Mouse (Mus musculus): Measurements from ENCODE around the gene Antxr1. TPM values are rescaled to one million over a fixed set of nuclear protein-coding genes. Genes with fewer than 3 reads are reported as not detected.

Antxr1 gene
- polyA plus RNA-seq, 1 experiment from 2014 or later: 5.5 TPM

GRCm38 (mm10) chr6:87151427-87151826 is 184.2 kb downstream of the Antxr1 start:
- no peak overlapping the region for H3K4me3 ChIP-seq (replicated peaks; ENCODE audit: low read length)
- no peak overlapping the region for H3K4me2 ChIP-seq (replicated peaks)
- no peak overlapping the region for H3K27ac ChIP-seq
- H3K4me1 ChIP-seq (replicated peaks; ENCODE audit: control insufficient read depth, insufficient read depth, low read length): no peaks in the 10 kb centered on the region
- no peak for ATAC-seq (ENCODE audit: low FRiP score)
- WGBS: 89% methylated on average over 8 of the region's 8 CpGs
- H3K27me3 ChIP-seq (ENCODE audit: control insufficient read depth, insufficient read depth, low read length): no peaks in the 10 kb centered on the region
- H3K36me3 ChIP-seq (replicated peaks; ENCODE audit: control insufficient read depth, insufficient read depth): no peaks in the 10 kb centered on the region
- no peak for DNase-seq (ENCODE audit: low spot score)
- H3K9me3 ChIP-seq (ENCODE audit: control insufficient read depth, low read length): no peaks in the 10 kb centered on the region
- H3K9ac ChIP-seq: no peak overlapping the region

DNA sequence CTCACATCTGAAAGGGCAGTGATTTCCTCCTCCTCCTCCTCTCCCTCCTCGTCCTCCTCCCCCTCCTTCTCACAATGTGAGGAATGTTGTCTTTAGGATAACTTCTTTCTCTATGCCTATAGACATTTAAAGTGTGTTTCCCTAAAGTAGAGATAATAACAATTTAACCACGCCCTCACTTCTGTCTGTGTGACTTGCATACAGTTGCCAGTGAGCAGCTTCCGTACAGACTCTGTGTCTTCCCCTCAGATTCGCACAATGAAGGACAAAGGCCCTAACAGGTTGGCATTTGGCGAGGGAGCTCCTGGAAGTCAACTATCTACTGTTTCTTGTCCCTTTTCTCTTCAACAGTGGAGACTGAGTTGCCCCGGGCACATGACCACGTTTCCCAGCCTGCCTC is 185.2 kb downstream of the Antxr1 start:
- Histone ChIP-seq H3K36me3 (replicated peaks; ENCODE audit: control insufficient read depth, insufficient read depth) (no peaks in the 10 kb centered on the region), H3K4me2 (replicated peaks) (no peak overlapping the region), H3K4me3 (replicated peaks; ENCODE audit: low read length) (no peak overlapping the region), H3K4me1 (replicated peaks; ENCODE audit: control insufficient read depth, insufficient read depth, low read length) (no peaks in the 10 kb centered on the region), H3K9me3 (ENCODE audit: control insufficient read depth, low read length) (no peaks in the 10 kb centered on the region), H3K9ac (no peak overlapping the region), H3K27ac (no peak overlapping the region), H3K27me3 (ENCODE audit: control insufficient read depth, insufficient read depth, low read length) (no peaks in the 10 kb centered on the region)
- WGBS: 84% methylated on average over 7 of the region's 7 CpGs
- no peak for ATAC-seq (ENCODE audit: low FRiP score)
- no peak for DNase-seq (ENCODE audit: low spot score)

DNA sequence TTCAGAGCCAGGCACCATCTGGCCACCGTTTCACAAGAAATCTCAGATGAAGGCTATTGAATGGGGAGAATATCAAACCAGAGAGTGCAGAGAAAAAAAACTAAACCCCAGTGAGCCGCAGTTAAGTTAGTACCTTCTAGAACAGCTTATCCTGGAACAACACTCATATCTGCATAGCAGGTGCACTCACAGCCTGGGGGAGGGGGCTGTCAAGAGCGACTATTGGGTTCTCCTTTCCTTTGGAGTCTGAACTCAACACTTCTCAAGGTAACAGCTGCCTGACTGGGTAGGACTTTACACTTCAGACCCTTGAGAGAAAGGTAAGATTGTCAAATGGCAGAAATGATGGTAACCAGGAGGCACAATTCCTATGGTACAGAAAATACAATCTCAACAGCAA is 187.7 kb downstream of the Antxr1 start:
- DNase-seq (ENCODE audit: low spot score) (no peak), ATAC-seq (ENCODE audit: low FRiP score) (no peak)
- no peaks in the 10 kb centered on the region for H3K36me3 ChIP-seq (replicated peaks; ENCODE audit: control insufficient read depth, insufficient read depth)
- no peak overlapping the region for H3K4me2 ChIP-seq (replicated peaks)
- no peak overlapping the region for H3K9ac ChIP-seq
- no peaks in the 10 kb centered on the region for H3K27me3 ChIP-seq (ENCODE audit: control insufficient read depth, insufficient read depth, low read length)
- H3K4me1 ChIP-seq (replicated peaks; ENCODE audit: control insufficient read depth, insufficient read depth, low read length): no peaks in the 10 kb centered on the region
- no peaks in the 10 kb centered on the region for H3K9me3 ChIP-seq (ENCODE audit: control insufficient read depth, low read length)
- no peak overlapping the region for H3K27ac ChIP-seq
- WGBS: 84% methylated on average over 3 of the region's 3 CpGs
- H3K4me3 ChIP-seq (replicated peaks; ENCODE audit: low read length): no peak overlapping the region

GRCm38 (mm10) chr6:87143594-87143993 is 192.0 kb downstream of the Antxr1 start:
- no peak for DNase-seq (ENCODE audit: low spot score)
- Histone ChIP-seq H3K36me3 (replicated peaks; ENCODE audit: control insufficient read depth, insufficient read depth) (no peaks in the 10 kb centered on the region), H3K4me3 (replicated peaks; ENCODE audit: low read length) (no peak overlapping the region), H3K9ac (no peak overlapping the region), H3K27ac (no peak overlapping the region), H3K4me1 (replicated peaks; ENCODE audit: control insufficient read depth, insufficient read depth, low read length) (no peaks in the 10 kb centered on the region), H3K4me2 (replicated peaks) (no peak overlapping the region), H3K9me3 (ENCODE audit: control insufficient read depth, low read length) (no peaks in the 10 kb centered on the region), H3K27me3 (ENCODE audit: control insufficient read depth, insufficient read depth, low read length) (no peaks in the 10 kb centered on the region)
- 57% methylated on average over 13 of the region's 13 CpGs for WGBS
- no peak for ATAC-seq (ENCODE audit: low FRiP score)

GRCm38 (mm10) chr6:87142239-87142638 is 193.4 kb downstream of the Antxr1 start:
- Histone ChIP-seq H3K4me2 (replicated peaks) (no peak overlapping the region), H3K27me3 (ENCODE audit: control insufficient read depth, insufficient read depth, low read length) (no peaks in the 10 kb centered on the region), H3K4me1 (replicated peaks; ENCODE audit: control insufficient read depth, insufficient read depth, low read length) (no peaks in the 10 kb centered on the region), H3K9me3 (ENCODE audit: control insufficient read depth, low read length) (no peaks in the 10 kb centered on the region), H3K4me3 (replicated peaks; ENCODE audit: low read length) (no peak overlapping the region), H3K27ac (no peak overlapping the region), H3K9ac (no peak overlapping the region), H3K36me3 (replicated peaks; ENCODE audit: control insufficient read depth, insufficient read depth) (no peaks in the 10 kb centered on the region)
- ATAC-seq (ENCODE audit: low FRiP score) (no peak), DNase-seq (ENCODE audit: low spot score) (no peak)
- 86% methylated on average over 5 of the region's 5 CpGs for WGBS

GRCm38 (mm10) chr6:87139796-87140553 is 195.6 kb downstream of the Antxr1 start:
- H3K4me1 ChIP-seq (replicated peaks; ENCODE audit: control insufficient read depth, insufficient read depth, low read length): no peaks in the 10 kb centered on the region
- no peak for DNase-seq (ENCODE audit: low spot score)
- H3K27ac ChIP-seq: no peak overlapping the region
- H3K9me3 ChIP-seq (ENCODE audit: control insufficient read depth, low read length): no peaks in the 10 kb centered on the region
- no peak overlapping the region for H3K9ac ChIP-seq
- WGBS: 67% methylated on average over 12 of the region's 12 CpGs
- ATAC-seq (ENCODE audit: low FRiP score): no peak
- no peaks in the 10 kb centered on the region for H3K27me3 ChIP-seq (ENCODE audit: control insufficient read depth, insufficient read depth, low read length)
- no peak overlapping the region for H3K4me2 ChIP-seq (replicated peaks)
- H3K36me3 ChIP-seq (replicated peaks; ENCODE audit: control insufficient read depth, insufficient read depth): peaks cover 8% of the 10 kb centered on the region; the same call in 1 of the 2 replicates
- H3K4me3 ChIP-seq (replicated peaks; ENCODE audit: low read length): no peak overlapping the region

GRCm38 (mm10) chr6:87138479-87138878 is 197.1 kb downstream of the Antxr1 start:
- no peaks in the 10 kb centered on the region for H3K4me1 ChIP-seq (replicated peaks; ENCODE audit: control insufficient read depth, insufficient read depth, low read length)
- no peak overlapping the region for H3K27ac ChIP-seq
- ATAC-seq (ENCODE audit: low FRiP score): no peak
- DNase-seq (ENCODE audit: low spot score): no peak
- 96% methylated on average over 5 of the region's 5 CpGs for WGBS
- H3K9me3 ChIP-seq (ENCODE audit: control insufficient read depth, low read length): no peaks in the 10 kb centered on the region
- H3K4me2 ChIP-seq (replicated peaks): no peak overlapping the region
- H3K36me3 ChIP-seq (replicated peaks; ENCODE audit: control insufficient read depth, insufficient read depth): peaks cover 8% of the 10 kb centered on the region; the same call in 1 of the 2 replicates
- H3K9ac ChIP-seq: no peak overlapping the region
- no peak overlapping the region for H3K4me3 ChIP-seq (replicated peaks; ENCODE audit: low read length)
- H3K27me3 ChIP-seq (ENCODE audit: control insufficient read depth, insufficient read depth, low read length): no peaks in the 10 kb centered on the region

GRCm38 (mm10) chr6:87133966-87134546 is 201.6 kb downstream of the Antxr1 start:
- Histone ChIP-seq H3K4me2 (replicated peaks) (no peak overlapping the region), H3K36me3 (replicated peaks; ENCODE audit: control insufficient read depth, insufficient read depth) (peaks cover 8% of the 10 kb centered on the region; the same call in 1 of the 2 replicates), H3K4me1 (replicated peaks; ENCODE audit: control insufficient read depth, insufficient read depth, low read length) (no peaks in the 10 kb centered on the region), H3K9ac (no peak overlapping the region), H3K27me3 (ENCODE audit: control insufficient read depth, insufficient read depth, low read length) (no peaks in the 10 kb centered on the region), H3K27ac (no peak overlapping the region), H3K4me3 (replicated peaks; ENCODE audit: low read length) (no peak overlapping the region), H3K9me3 (ENCODE audit: control insufficient read depth, low read length) (no peaks in the 10 kb centered on the region)
- ATAC-seq (ENCODE audit: low FRiP score) (no peak), DNase-seq (ENCODE audit: low spot score) (no peak)
- 63% methylated on average over 12 of the region's 12 CpGs for WGBS

GRCm38 (mm10) chr6:87133520-87133919 is 202.1 kb downstream of the Antxr1 start:
- Histone ChIP-seq H3K36me3 (replicated peaks; ENCODE audit: control insufficient read depth, insufficient read depth) (peaks cover 8% of the 10 kb centered on the region; the same call in 1 of the 2 replicates), H3K9ac (no peak overlapping the region), H3K27me3 (ENCODE audit: control insufficient read depth, insufficient read depth, low read length) (no peaks in the 10 kb centered on the region), H3K4me2 (replicated peaks) (no peak overlapping the region), H3K4me3 (replicated peaks; ENCODE audit: low read length) (no peak overlapping the region), H3K4me1 (replicated peaks; ENCODE audit: control insufficient read depth, insufficient read depth, low read length) (no peaks in the 10 kb centered on the region), H3K9me3 (ENCODE audit: control insufficient read depth, low read length) (no peaks in the 10 kb centered on the region), H3K27ac (no peak overlapping the region)
- no peak for DNase-seq (ENCODE audit: low spot score)
- ATAC-seq (ENCODE audit: low FRiP score): no peak
- 83% methylated on average over 3 of the region's 3 CpGs for WGBS
